Mouse (Mus musculus) ES-Bruce4 (cell line): Measurements from ENCODE around the gene Akap13. TPM values are rescaled to one million over a fixed set of nuclear protein-coding genes. Genes with fewer than 3 reads are reported as not detected.

Experiments
- H3K27ac ChIP-seq: 2 replicates; pipeline ENCODE4 v1.5.1; 2012; ENCODE audit warnings: low read length, inconsistent platforms; ENCODE audit not compliant: insufficient read depth
- H3K27me3 ChIP-seq: 2 replicates; pipeline ENCODE4 v1.6.1; 2012; ENCODE audit warnings: mild to moderate bottlenecking, low read length, inconsistent platforms; ENCODE audit not compliant: control insufficient read depth, poor library complexity, insufficient read depth, severe bottlenecking
- H3K36me3 ChIP-seq: 2 replicates; pipeline ENCODE4 v1.6.1; 2012; ENCODE audit warnings: inconsistent platforms, mild to moderate bottlenecking, low read length, moderate library complexity; ENCODE audit not compliant: control insufficient read depth, poor library complexity, insufficient read depth, severe bottlenecking
- H3K4me1 ChIP-seq: one replicate; pipeline ENCODE4 v1.8.1; 2011; ENCODE audit warnings: low read length; ENCODE audit not compliant: control insufficient read depth, insufficient read depth
- H3K4me3 ChIP-seq: 2 replicates; pipeline ENCODE4 v1.5.1; 2011; ENCODE audit warnings: low read depth, mild to moderate bottlenecking, low read length
- H3K9ac ChIP-seq: 2 replicates; pipeline ENCODE4 v1.6.1; 2012; ENCODE audit warnings: low read depth, mild to moderate bottlenecking, inconsistent platforms; ENCODE audit not compliant: poor library complexity, severe bottlenecking
- H3K9me3 ChIP-seq: replicated peaks from 2 replicates; pipeline ENCODE4 v1.6.1; 2012; ENCODE audit warnings: mild to moderate bottlenecking, low read length, inconsistent platforms; ENCODE audit not compliant: control insufficient read depth, poor library complexity, insufficient read depth, severe bottlenecking
- CTCF ChIP-seq: IDR thresholded peaks from one replicate; pipeline ENCODE4 v1.8.1; 2011; ENCODE audit warnings: low read depth, low read length
- EP300 ChIP-seq: IDR thresholded peaks from 2 replicates; pipeline ENCODE4 v1.6.1; 2011; ENCODE audit warnings: low read depth, low read length; ENCODE audit not compliant: insufficient read depth
- POLR2A ChIP-seq: IDR thresholded peaks from one replicate; pipeline ENCODE4 v1.8.1; 2011; ENCODE audit warnings: low read length; ENCODE audit not compliant: insufficient read depth
- polyA plus RNA-seq: library from polyadenylated mRNA; stranded (reverse); fragments of >200 nt; gene quantifications from 2 replicates; pipeline ENCODE4 v1.2.4, GENCODE M21; 2011; ENCODE audit warnings: low read depth; ENCODE audit not compliant: missing spikeins, insufficient read depth, insufficient read length

Akap13 gene
- polyA plus RNA-seq, 1 experiment: 27.4 TPM

GRCm38 (mm10) chr7:75704862-75705261 is 249.5 kb downstream of the Akap13 start:
- Histone ChIP-seq H3K27ac (no peak overlapping the region), H3K36me3 (no peaks in the 10 kb centered on the region), H3K9me3 (no peaks in the 10 kb centered on the region), H3K4me1 (no peaks in the 10 kb centered on the region), H3K9ac (no peak overlapping the region), H3K27me3 (no peaks in the 10 kb centered on the region), H3K4me3 (no peak overlapping the region)
- TF ChIP-seq EP300: no peak
- TF ChIP-seq POLR2A: no peak
- TF ChIP-seq CTCF: no peak

GRCm38 (mm10) chr7:75709936-75710335 is 254.6 kb downstream of the Akap13 start:
- Histone ChIP-seq H3K27me3 (no peaks in the 10 kb centered on the region), H3K36me3 (no peaks in the 10 kb centered on the region), H3K27ac (no peak overlapping the region), H3K9me3 (no peaks in the 10 kb centered on the region), H3K9ac (no peak overlapping the region), H3K4me1 (no peaks in the 10 kb centered on the region), H3K4me3 (no peak overlapping the region)
- TF ChIP-seq CTCF (no peak), EP300 (no peak), POLR2A (no peak)

GRCm38 (mm10) chr7:75710920-75711319 is 255.6 kb downstream of the Akap13 start:
- Histone ChIP-seq H3K36me3 (no peaks in the 10 kb centered on the region), H3K27ac (no peak overlapping the region), H3K9me3 (no peaks in the 10 kb centered on the region), H3K4me3 (no peak overlapping the region), H3K4me1 (no peaks in the 10 kb centered on the region), H3K9ac (no peak overlapping the region), H3K27me3 (no peaks in the 10 kb centered on the region)
- no peak for TF ChIP-seq EP300
- no peak for TF ChIP-seq POLR2A
- TF ChIP-seq CTCF: no peak

GRCm38 (mm10) chr7:75711436-75711835 is 256.1 kb downstream of the Akap13 start:
- Histone ChIP-seq H3K27me3 (no peaks in the 10 kb centered on the region), H3K27ac (no peak overlapping the region), H3K9me3 (no peaks in the 10 kb centered on the region), H3K9ac (no peak overlapping the region), H3K36me3 (no peaks in the 10 kb centered on the region), H3K4me1 (no peaks in the 10 kb centered on the region), H3K4me3 (no peak overlapping the region)
- no peak for TF ChIP-seq EP300
- TF ChIP-seq POLR2A: no peak
- TF ChIP-seq CTCF: no peak

- no peak for TF ChIP-seq CTCF
- Histone ChIP-seq H3K9me3 (no peaks in the 10 kb centered on the region), H3K27me3 (no peaks in the 10 kb centered on the region)
Observed at GRCm38 (mm10) chr7:75712808-75713207, 257.5 kb downstream of the Akap13 start.

GRCm38 (mm10) chr7:75713959-75714358 is 258.6 kb downstream of the Akap13 start:
- TF ChIP-seq POLR2A: no peak
- no peak for TF ChIP-seq CTCF
- no peak for TF ChIP-seq EP300
- Histone ChIP-seq H3K27ac (no peak overlapping the region), H3K27me3 (no peaks in the 10 kb centered on the region), H3K4me1 (no peaks in the 10 kb centered on the region), H3K9me3 (no peaks in the 10 kb centered on the region), H3K9ac (no peak overlapping the region), H3K4me3 (no peak overlapping the region), H3K36me3 (no peaks in the 10 kb centered on the region; the same call in 1 of the 2 replicates)

More at GRCm38 (mm10) chr7:75712808-75713207, 257.5 kb downstream of the Akap13 start:
- H3K4me1 ChIP-seq: no peaks in the 10 kb centered on the region
- no peak overlapping the region for H3K9ac ChIP-seq
- H3K27ac ChIP-seq: no peak overlapping the region
- H3K36me3 ChIP-seq: no peaks in the 10 kb centered on the region
- H3K4me3 ChIP-seq: no peak overlapping the region

- H3K4me1 ChIP-seq: no peaks in the 10 kb centered on the region
- no peak overlapping the region for H3K4me3 ChIP-seq
- H3K36me3 ChIP-seq: no peaks in the 10 kb centered on the region; the same call in 1 of the 2 replicates
- no peak overlapping the region for H3K9ac ChIP-seq
- no peaks in the 10 kb centered on the region for H3K27me3 ChIP-seq
- TF ChIP-seq EP300 (no peak), CTCF (no peak), POLR2A (no peak)
- no peaks in the 10 kb centered on the region for H3K9me3 ChIP-seq
- no peak overlapping the region for H3K27ac ChIP-seq
Observed at GRCm38 (mm10) chr7:75715026-75715425, 259.7 kb downstream of the Akap13 start.
